Mouse (Mus musculus): ENCODE results near the gene Rpl11. TPM values are rescaled to one million over a fixed set of nuclear protein-coding genes. Genes with fewer than 3 reads are reported as not detected.

Gene Rpl11
- polyA plus RNA-seq, 1 experiment from 2014 or later, result 276 TPM

GRCm38 (mm10) chr4:136010586-136010985 is 42.6 kb downstream of the Rpl11 start:
- peaks cover 61% of the 10 kb centered on the region for H3K36me3 ChIP-seq (replicated peaks)
- no peaks in the 10 kb centered on the region for H3K9me3 ChIP-seq
- 91% methylated on average over 4 of the region's 4 CpGs for WGBS
- no peak overlapping the region for H3K4me2 ChIP-seq
- no peaks in the 10 kb centered on the region for H3K27me3 ChIP-seq (replicated peaks)
- H3K4me3 ChIP-seq, result no peak overlapping the region
- ATAC-seq (replicated peaks), result no peak
- no peaks in the 10 kb centered on the region for H3K4me1 ChIP-seq
- no peak overlapping the region for H3K9ac ChIP-seq
- no peak overlapping the region for H3K27ac ChIP-seq

GRCm38 (mm10) chr4:136008782-136009447 is 44.3 kb downstream of the Rpl11 start:
- ATAC-seq (replicated peaks), result no peak
- Histone ChIP-seq H3K9me3 (no peaks in the 10 kb centered on the region), H3K4me2 (no peak overlapping the region), H3K27ac (no peak overlapping the region), H3K36me3 (replicated peaks) (peaks cover 73% of the 10 kb centered on the region), H3K4me3 (no peak overlapping the region), H3K9ac (no peak overlapping the region), H3K27me3 (replicated peaks) (no peaks in the 10 kb centered on the region), H3K4me1 (no peaks in the 10 kb centered on the region)
- 96% methylated on average over 8 of the region's 8 CpGs for WGBS

- H3K9ac ChIP-seq, result no peak overlapping the region
- H3K36me3 ChIP-seq (replicated peaks), result peaks cover 84% of the 10 kb centered on the region
- no peak overlapping the region for H3K27ac ChIP-seq
- no peak for ATAC-seq (replicated peaks)
- H3K9me3 ChIP-seq, result no peaks in the 10 kb centered on the region
- no peak overlapping the region for H3K4me2 ChIP-seq
- no peak overlapping the region for H3K4me3 ChIP-seq
- no peaks in the 10 kb centered on the region for H3K27me3 ChIP-seq (replicated peaks)
- WGBS, result 89% methylated on average over 3 of the region's 3 CpGs
- H3K4me1 ChIP-seq, result no peaks in the 10 kb centered on the region
Observed at GRCm38 (mm10) chr4:136006821-136007220, 46.4 kb downstream of the Rpl11 start.

DNA sequence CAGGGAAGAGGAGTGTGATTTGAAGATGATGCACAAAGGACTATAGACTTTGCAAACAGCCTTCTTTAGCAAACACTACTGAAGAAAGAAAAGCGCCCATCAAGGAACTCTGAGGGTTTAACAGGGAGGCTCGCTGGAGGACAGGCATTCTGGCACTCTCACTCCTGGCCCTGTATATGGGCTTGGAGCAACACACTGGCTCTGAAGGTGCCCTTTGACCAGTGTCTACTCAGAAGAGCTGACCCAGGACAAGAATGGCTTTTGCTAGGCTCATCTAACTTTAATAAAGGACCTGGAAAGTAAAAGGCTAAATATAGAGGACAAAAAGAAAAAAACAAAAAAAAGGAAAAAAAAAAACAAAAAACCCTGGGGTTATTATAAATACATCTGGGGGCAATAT is 48.3 kb downstream of the Rpl11 start:
- Histone ChIP-seq H3K9ac (no peak overlapping the region), H3K27ac (no peak overlapping the region), H3K9me3 (no peaks in the 10 kb centered on the region), H3K4me1 (no peaks in the 10 kb centered on the region), H3K4me2 (no peak overlapping the region), H3K27me3 (replicated peaks) (no peaks in the 10 kb centered on the region), H3K36me3 (replicated peaks) (peaks cover 68% of the 10 kb centered on the region), H3K4me3 (no peak overlapping the region)
- no peak for ATAC-seq (replicated peaks)
- 87% methylated on average over 2 of the region's 2 CpGs for WGBS

- WGBS, result 89% methylated on average over 5 of the region's 5 CpGs
- H3K27me3 ChIP-seq (replicated peaks), result no peaks in the 10 kb centered on the region
- no peak for ATAC-seq (replicated peaks)
- H3K4me1 ChIP-seq, result no peaks in the 10 kb centered on the region
- H3K9me3 ChIP-seq, result no peaks in the 10 kb centered on the region
- H3K36me3 ChIP-seq (replicated peaks), result peaks cover 61% of the 10 kb centered on the region
- H3K9ac ChIP-seq, result no peak overlapping the region
- H3K27ac ChIP-seq, result no peak overlapping the region
- H3K4me2 ChIP-seq, result no peak overlapping the region
- no peak overlapping the region for H3K4me3 ChIP-seq
Observed at GRCm38 (mm10) chr4:136004107-136004675, 49.0 kb downstream of the Rpl11 start.

DNA sequence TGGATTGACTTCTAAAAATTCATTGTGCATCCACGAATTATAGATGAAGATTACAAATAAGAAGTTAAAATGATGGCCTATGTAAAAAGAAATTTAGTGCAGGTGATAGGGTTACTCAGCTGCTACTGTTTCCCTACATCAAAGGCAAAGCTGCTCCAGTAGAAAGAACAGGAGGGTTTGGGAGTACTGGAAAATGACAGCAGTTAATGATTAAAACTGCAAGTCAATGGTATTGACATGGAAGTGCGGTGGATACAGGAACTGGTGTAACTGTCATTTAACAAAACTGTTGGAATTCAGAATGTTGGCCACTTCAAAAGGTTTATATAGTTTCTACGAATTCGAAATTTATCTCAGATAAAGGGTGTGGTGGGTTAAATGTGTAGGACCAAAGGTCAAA is 58.1 kb downstream of the Rpl11 start:
- no peak for ATAC-seq (replicated peaks)
- H3K9ac ChIP-seq, result no peak overlapping the region
- no peaks in the 10 kb centered on the region for H3K27me3 ChIP-seq (replicated peaks)
- H3K4me2 ChIP-seq, result no peak overlapping the region
- H3K9me3 ChIP-seq, result no peaks in the 10 kb centered on the region
- H3K4me3 ChIP-seq, result no peak overlapping the region
- no peaks in the 10 kb centered on the region for H3K4me1 ChIP-seq
- H3K27ac ChIP-seq, result no peak overlapping the region
- H3K36me3 ChIP-seq (replicated peaks), result no peaks in the 10 kb centered on the region
- 85% methylated on average over 4 of the region's 4 CpGs for WGBS

DNA sequence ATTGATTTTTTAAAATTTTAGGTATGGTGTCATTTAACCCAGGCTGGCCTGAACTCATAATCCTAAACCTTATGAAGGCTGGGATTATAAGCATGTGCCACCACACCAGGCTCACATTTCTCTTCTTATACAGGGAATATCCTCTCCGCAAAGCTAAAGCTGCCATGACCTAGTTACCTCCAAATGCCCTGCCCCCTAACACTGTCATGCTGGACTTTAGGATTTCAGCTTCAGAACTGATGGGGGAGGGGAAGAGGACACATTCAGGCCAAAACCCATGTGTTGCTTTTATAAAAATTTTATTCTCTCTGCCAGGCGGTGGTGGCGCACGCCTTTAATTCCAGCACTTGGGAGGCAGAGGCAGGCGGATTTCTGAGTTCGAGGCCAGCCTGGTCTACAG is 59.3 kb downstream of the Rpl11 start:
- no peak overlapping the region for H3K9ac ChIP-seq
- H3K27me3 ChIP-seq (replicated peaks), result no peaks in the 10 kb centered on the region
- no peak for ATAC-seq (replicated peaks)
- H3K36me3 ChIP-seq (replicated peaks), result no peaks in the 10 kb centered on the region
- H3K4me1 ChIP-seq, result no peaks in the 10 kb centered on the region
- no peak overlapping the region for H3K27ac ChIP-seq
- 97% methylated on average over 6 of the region's 6 CpGs for WGBS
- no peak overlapping the region for H3K4me2 ChIP-seq
- no peak overlapping the region for H3K4me3 ChIP-seq
- no peaks in the 10 kb centered on the region for H3K9me3 ChIP-seq

GRCm38 (mm10) chr4:135987714-135988113 is 65.5 kb downstream of the Rpl11 start:
- Histone ChIP-seq H3K9ac (peak overlapping the region; percentile 92; the same call in 1 of the 2 replicates), H3K9me3 (no peaks in the 10 kb centered on the region), H3K36me3 (replicated peaks) (peaks cover 8% of the 10 kb centered on the region; the same call in 1 of the 2 replicates), H3K4me1 (peaks cover 23% of the 10 kb centered on the region), H3K27me3 (replicated peaks) (no peaks in the 10 kb centered on the region), H3K4me2 (peak overlapping the region; percentile 91), H3K4me3 (peak overlapping the region; percentile 74), H3K27ac (peak overlapping the region; percentile 94)
- WGBS, result 62% methylated on average over 9 of the region's 9 CpGs
- no peak for ATAC-seq (replicated peaks)

GRCm38 (mm10) chr4:135986943-135987710 is 66.1 kb downstream of the Rpl11 start, which contains the start of gene Pithd1:
TSS of gene Pithd1 (minus strand) at chr4:135987264.
- Histone ChIP-seq H3K4me2 (peak within 1 kb of the TSS; percentile 91), H3K27me3 (replicated peaks) (no peaks in the 10 kb centered on the region), H3K36me3 (replicated peaks) (peaks cover 8% of the 10 kb centered on the region; the same call in 1 of the 2 replicates), H3K27ac (peak within 1 kb of the TSS; percentile 94), H3K4me1 (peaks cover 23% of the 10 kb centered on the region), H3K4me3 (peak within 1 kb of the TSS; percentile 74), H3K9me3 (no peaks in the 10 kb centered on the region), H3K9ac (peak within 1 kb of the TSS; percentile 92)
- peak; percentile 94 for ATAC-seq (replicated peaks)
- under 1% methylated on average over 75 of the region's 81 CpGs for WGBS

GRCm38 (mm10) chr4:135986301-135986942 is 66.8 kb downstream of the Rpl11 start:
- Histone ChIP-seq H3K36me3 (replicated peaks) (peaks cover 8% of the 10 kb centered on the region; the same call in 1 of the 2 replicates), H3K27ac (peak overlapping the region; percentile 94), H3K27me3 (replicated peaks) (no peaks in the 10 kb centered on the region), H3K9ac (peak overlapping the region; percentile 92), H3K4me2 (peak overlapping the region; percentile 91), H3K9me3 (no peaks in the 10 kb centered on the region), H3K4me1 (peaks cover 23% of the 10 kb centered on the region), H3K4me3 (peak overlapping the region; percentile 74)
- ATAC-seq (replicated peaks), result no peak
- 6% methylated on average over 23 of the region's 23 CpGs for WGBS

GRCm38 (mm10) chr4:135985769-135986168 is 67.5 kb downstream of the Rpl11 start:
- Histone ChIP-seq H3K36me3 (replicated peaks) (peaks cover 8% of the 10 kb centered on the region; the same call in 1 of the 2 replicates), H3K27me3 (replicated peaks) (no peaks in the 10 kb centered on the region), H3K9ac (no peak overlapping the region), H3K27ac (no peak overlapping the region), H3K9me3 (no peaks in the 10 kb centered on the region), H3K4me2 (peak overlapping the region; percentile 91), H3K4me1 (peaks cover 23% of the 10 kb centered on the region), H3K4me3 (peak overlapping the region; percentile 74)
- 91% methylated on average over 7 of the region's 7 CpGs for WGBS
- no peak for ATAC-seq (replicated peaks)

DNA sequence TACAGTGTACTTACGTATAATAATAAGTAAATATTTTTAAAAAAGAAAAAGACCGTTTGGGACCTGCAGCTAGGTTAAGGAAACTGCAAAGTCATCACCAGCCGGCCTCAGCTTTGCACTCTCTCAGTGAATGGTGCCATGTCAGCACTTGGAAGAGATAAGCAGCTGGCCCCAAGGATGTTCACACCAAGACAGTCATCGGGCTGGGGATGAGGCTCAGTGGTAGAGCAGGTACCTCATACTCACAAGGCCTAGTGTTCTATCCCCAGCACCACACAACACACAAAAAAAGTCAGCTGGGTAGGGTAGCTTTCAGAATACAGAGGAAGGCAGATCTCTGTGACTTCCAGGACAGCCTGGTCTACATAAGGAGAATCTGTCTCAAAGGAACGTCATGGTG is 68.0 kb downstream of the Rpl11 start:
- Histone ChIP-seq H3K4me3 (no peak overlapping the region), H3K36me3 (replicated peaks) (peaks cover 8% of the 10 kb centered on the region; the same call in 1 of the 2 replicates), H3K4me2 (0 out of 2 replicates have a peak overlapping the region, but pooled peaks have one; percentile 91), H3K4me1 (peaks cover 23% of the 10 kb centered on the region), H3K27me3 (replicated peaks) (no peaks in the 10 kb centered on the region), H3K9ac (no peak overlapping the region), H3K9me3 (no peaks in the 10 kb centered on the region), H3K27ac (no peak overlapping the region)
- WGBS, result 96% methylated on average over 5 of the region's 5 CpGs
- no peak for ATAC-seq (replicated peaks)
